Mouse (Mus musculus) adrenal gland (tissue): Measurements from ENCODE around the gene Coq10a.

Experiments used
- microRNA-seq, 2 experiments: library from miRNA; unstranded; fragments of <30 nt; microRNA quantifications; one replicate each; pipeline ENCODE4; 2019

Coq10a gene

Small RNA genes lying within 50 kb of the gene (microRNA-seq; reads per million reads assigned to microRNA genes)
- gene Gm25361 = 0 reads per million in 2 experiments
- 0 reads per million in 2 experiments for gene Gm26308
- gene Mir6914 = 0.12 to 0.23 reads per million in 2 experiments
- gene Mir6915 = 0.23 to 0.99 reads per million in 2 experiments
